Mouse (Mus musculus) bone marrow, adult 2 months (tissue): ENCODE results near the gene Blcap. TPM values are rescaled to one million over a fixed set of nuclear protein-coding genes. Genes with fewer than 3 reads are reported as not detected.

Experiments
- H3K27ac ChIP-seq: fragments of 200-500 bp; 2 replicates; pipeline ENCODE4 v1.5.1; 2012; ENCODE audit warnings: low read depth, mild to moderate bottlenecking, control low read depth, inconsistent platforms, low read length; ENCODE audit not compliant: control insufficient read depth, poor library complexity, insufficient read depth
- H3K4me1 ChIP-seq: fragments of 200-500 bp; 2 replicates; pipeline ENCODE4 v1.6.1; 2011; ENCODE audit warnings: low read length; ENCODE audit not compliant: control insufficient read depth, insufficient read depth
- H3K4me3 ChIP-seq: fragments of 200-500 bp; replicated peaks from 2 replicates; pipeline ENCODE3; 2011; ENCODE audit warnings: mild to moderate bottlenecking, low read depth, low read length, control low read depth; ENCODE audit not compliant: control insufficient read depth
- CTCF ChIP-seq: fragments of 200-500 bp; IDR thresholded peaks from 2 replicates; pipeline ENCODE4 v1.5.1; 2011; ENCODE audit warnings: low read length, control low read depth; ENCODE audit not compliant: control insufficient read depth, insufficient read depth
- POLR2A ChIP-seq: fragments of 200-500 bp; IDR thresholded peaks from 2 replicates; pipeline ENCODE4 v1.6.1; 2011; ENCODE audit warnings: low read depth, mild to moderate bottlenecking, control low read depth, low read length, borderline replicate concordance; ENCODE audit not compliant: control insufficient read depth
- WGBS: fragments of 180-500 bp; shearing (Covaris S2); methylation state at CpG from one replicate; pipeline ENCODE4 v1.1.7; 2018; 5-methylcytosine and 5-hydroxymethylcytosine counted together
- polyA plus RNA-seq: library from polyadenylated mRNA; stranded (reverse); fragments of >200 nt; gene quantifications from 2 replicates; pipeline ENCODE4 v1.2.4, GENCODE M21; 2011; ENCODE audit warnings: low replicate concordance; ENCODE audit not compliant: missing spikeins, insufficient read depth, insufficient read length

The Blcap gene
- polyA plus RNA-seq, 1 experiment, result 23.5 TPM

- Histone ChIP-seq H3K4me1 (no peaks in the 10 kb centered on the region), H3K4me3 (no peak overlapping the region), H3K27ac (no peak overlapping the region)
- 60% methylated on average over 2 of the region's 2 CpGs for WGBS
- TF ChIP-seq POLR2A (no peak), CTCF (no peak)
Measured at GRCm38 (mm10) chr2:157572786-157573185, 1.7 kb upstream of the Blcap start.

- TF ChIP-seq POLR2A, result no peak
- no peak for TF ChIP-seq CTCF
- Histone ChIP-seq H3K4me1 (peaks cover 3% of the 10 kb centered on the region), H3K4me3 (no peak overlapping the region), H3K27ac (no peak overlapping the region)
- 69% methylated on average over 9 of the region's 9 CpGs for WGBS
Measured at GRCm38 (mm10) chr2:157569796-157570485, 1.1 kb downstream of the Blcap start.

DNA sequence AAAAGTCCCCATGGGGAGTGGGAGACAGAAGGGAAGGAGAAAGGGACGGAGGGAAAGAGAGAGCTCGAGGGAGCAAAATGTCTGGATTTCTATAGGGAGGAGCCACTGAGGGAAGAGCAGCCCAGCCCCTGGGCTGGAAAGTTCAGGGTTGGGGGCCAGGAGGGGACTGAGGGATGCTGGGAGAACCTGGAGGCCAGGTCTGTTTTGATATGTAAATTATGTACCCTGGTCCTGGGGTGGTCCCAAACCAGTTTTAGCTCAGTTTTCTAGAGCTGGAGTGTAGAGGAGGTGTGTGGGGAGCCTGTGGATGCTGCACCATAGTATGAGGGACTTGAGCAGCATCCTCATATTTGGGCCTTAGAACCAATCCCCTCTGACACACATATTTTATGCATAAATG, 2.2 kb downstream of the Blcap start:
- Histone ChIP-seq H3K27ac (no peak overlapping the region), H3K4me3 (no peak overlapping the region), H3K4me1 (peaks cover 3% of the 10 kb centered on the region)
- WGBS, result 72% methylated on average over 2 of the region's 2 CpGs
- no peak for TF ChIP-seq CTCF
- TF ChIP-seq POLR2A, result no peak

GRCm38 (mm10) chr2:157567235-157567961, 3.7 kb downstream of the Blcap start:
- TF ChIP-seq POLR2A, result no peak
- TF ChIP-seq CTCF, result no peak
- peaks cover 3% of the 10 kb centered on the region for H3K4me1 ChIP-seq

GRCm38 (mm10) chr2:157566260-157566952, 4.7 kb downstream of the Blcap start:
- no peak for TF ChIP-seq CTCF
- peak; percentile 56; the same call in 1 of the 2 replicates for TF ChIP-seq POLR2A
- Histone ChIP-seq H3K4me3 (peak overlapping the region; percentile 86), H3K4me1 (peaks cover 3% of the 10 kb centered on the region), H3K27ac (peak overlapping the region; percentile 70)
- under 1% methylated on average over 36 of the region's 36 CpGs for WGBS

More at GRCm38 (mm10) chr2:157567235-157567961, 3.7 kb downstream of the Blcap start:
- WGBS, result 56% methylated on average over 11 of the region's 11 CpGs
- Histone ChIP-seq H3K27ac (peak overlapping the region; percentile 56), H3K4me3 (no peak overlapping the region)

DNA sequence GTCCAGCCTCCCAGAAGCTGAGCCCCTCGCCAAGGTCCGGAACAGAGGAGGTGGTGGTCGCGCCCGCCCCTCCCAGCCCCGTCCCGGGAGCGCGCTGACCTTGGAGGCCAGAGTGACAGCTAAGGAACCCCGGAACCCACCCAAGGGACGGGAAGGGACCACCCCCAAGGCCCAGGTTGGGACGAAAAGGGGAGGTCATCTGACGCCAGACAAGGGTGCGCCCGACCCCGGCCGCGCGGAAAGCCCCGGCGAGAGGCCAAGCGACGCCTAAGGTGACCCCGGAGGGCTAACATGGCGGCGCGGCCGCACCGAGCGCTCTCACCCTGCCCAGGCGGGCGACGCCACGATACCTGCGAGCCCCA, 5.2 kb downstream of the Blcap start:
- WGBS, result under 1% methylated on average over 35 of the region's 35 CpGs
- no peak for TF ChIP-seq CTCF
- TF ChIP-seq POLR2A, result no peak
- H3K27ac ChIP-seq, result peak overlapping the region; percentile 70
- H3K4me1 ChIP-seq, result peaks cover 3% of the 10 kb centered on the region
- H3K4me3 ChIP-seq, result peak overlapping the region; percentile 74

- Histone ChIP-seq H3K4me3 (peak overlapping the region; percentile 74), H3K27ac (no peak overlapping the region), H3K4me1 (peaks cover 3% of the 10 kb centered on the region)
- TF ChIP-seq CTCF (no peak), POLR2A (no peak)
- 6% methylated on average over 13 of the region's 13 CpGs for WGBS
Measured at GRCm38 (mm10) chr2:157565446-157565845, 5.6 kb downstream of the Blcap start.

DNA sequence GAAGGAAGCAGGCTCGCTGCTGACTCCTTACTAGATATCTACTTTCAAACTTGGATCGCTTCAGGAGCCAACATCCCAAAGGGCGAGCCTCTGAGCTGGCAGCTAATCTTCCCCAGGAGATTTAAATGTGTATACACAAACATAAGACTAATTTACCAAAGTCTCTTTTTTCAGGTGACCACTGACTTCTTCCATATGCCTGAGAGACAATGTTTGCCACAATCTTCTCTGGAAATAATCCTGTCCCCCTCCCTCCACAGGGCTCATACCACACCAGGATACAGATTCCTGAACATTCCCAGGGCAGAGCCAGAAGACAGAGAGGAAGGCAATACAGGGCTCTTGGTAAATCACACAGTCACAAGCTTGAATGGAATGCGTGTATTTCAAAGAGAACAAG, 6.4 kb downstream of the Blcap start:
- H3K4me3 ChIP-seq, result no peak overlapping the region
- TF ChIP-seq CTCF (no peak), POLR2A (no peak)
- H3K27ac ChIP-seq, result no peak overlapping the region
- WGBS, result 84% methylated on average over 4 of the region's 4 CpGs
- H3K4me1 ChIP-seq, result peaks cover 3% of the 10 kb centered on the region
